Mouse (Mus musculus) embryonic facial prominence, embryonic 13.5 days (tissue): ENCODE measurements around the gene Fgfr2. TPM values are rescaled to one million over a fixed set of nuclear protein-coding genes. Genes with fewer than 3 reads are reported as not detected.
A peak's percentile ranks its signal among the peaks of the same experiment; 100 is the strongest.
"Not testable (repeated sequence)": the region's sequence is repeated elsewhere in the genome, so short reads cannot be mapped to it uniquely, and the experiment has no call there.

Source experiments
- ATAC-seq: fragments of 200-750 bp; cut with Nextera tagmentation; 2 replicates; pipeline ENCODE4 v1.8.0; 2017; ENCODE audit warnings: low read depth; ENCODE audit not compliant: insufficient number of reproducible peaks, insufficient read depth, low FRiP score, low TSS enrichment
- H3K27ac ChIP-seq: fragments of 300-500 bp; sonication (generic); 2 replicates; pipeline ENCODE4 v1.5.1; 2015; ENCODE audit warnings: moderate library complexity, mild to moderate bottlenecking, inconsistent platforms
- H3K27me3 ChIP-seq: fragments of 300-500 bp; sonication (generic); 2 replicates; pipeline ENCODE4 v1.6.1; 2015; ENCODE audit warnings: mild to moderate bottlenecking, inconsistent platforms
- H3K36me3 ChIP-seq: fragments of 300-500 bp; sonication (generic); 2 replicates; pipeline ENCODE4 v1.6.1; 2015; ENCODE audit warnings: mild to moderate bottlenecking, inconsistent platforms
- H3K4me1 ChIP-seq: fragments of 300-500 bp; sonication (generic); 2 replicates; pipeline ENCODE4 v1.6.1; 2015; ENCODE audit warnings: inconsistent platforms
- H3K4me2 ChIP-seq: fragments of 300-500 bp; sonication (generic); 2 replicates; pipeline ENCODE4 v1.6.1; 2015; ENCODE audit warnings: moderate library complexity, mild to moderate bottlenecking, inconsistent platforms
- H3K4me3 ChIP-seq: fragments of 300-500 bp; sonication (generic); 2 replicates; pipeline ENCODE4 v1.5.1; 2015; ENCODE audit warnings: mild to moderate bottlenecking, inconsistent platforms
- H3K9ac ChIP-seq: fragments of 300-500 bp; sonication (generic); 2 replicates; pipeline ENCODE4 v1.6.1; 2015; ENCODE audit warnings: mild to moderate bottlenecking, inconsistent platforms
- H3K9me3 ChIP-seq: fragments of 300-500 bp; sonication (generic); 2 replicates; pipeline ENCODE4 v1.6.1; 2016; ENCODE audit warnings: inconsistent platforms
- WGBS: fragments of 180-500 bp; shearing (Covaris S2); methylation state at CpG from one replicate; pipeline ENCODE4 v1.1.7; 2015; ENCODE audit warnings: mixed read lengths; 5-methylcytosine and 5-hydroxymethylcytosine counted together
- polyA plus RNA-seq: library from polyadenylated mRNA; unstranded; fragments of >200 nt; fragmentation: Nextera tagmentation; extraction: Ambion mirVana; gene quantifications from 2 replicates; pipeline ENCODE4 v1.2.1, GENCODE M21; 2015

Fgfr2 gene
- polyA plus RNA-seq, 1 experiment from 2014 or later = 174 TPM

GRCm38 (mm10) chr7:130520049-130520425 is 2603.1 kb downstream of the Fgfr2 start, which contains the start of gene Ate1:
Ate1 (minus strand) TSS chr7:130520369.
- Histone ChIP-seq H3K9me3 (no peaks in the 10 kb centered on the region), H3K9ac (peak within 1 kb of the TSS; percentile 95), H3K4me2 (peak within 1 kb of the TSS; percentile 83), H3K27ac (peak within 1 kb of the TSS; percentile 95), H3K4me3 (peak within 1 kb of the TSS; percentile 90), H3K36me3 (no peaks in the 10 kb centered on the region; the same call in 1 of the 2 replicates), H3K27me3 (no peaks in the 10 kb centered on the region), H3K4me1 (peaks cover 18% of the 10 kb centered on the region)
- 18% methylated on average over 20 of the region's 20 CpGs for WGBS
- no peak for ATAC-seq

- Histone ChIP-seq H3K9ac (peak overlapping the region; percentile 95), H3K4me3 (peak overlapping the region; percentile 90), H3K27me3 (no peaks in the 10 kb centered on the region), H3K9me3 (no peaks in the 10 kb centered on the region), H3K4me2 (peak overlapping the region; percentile 83), H3K4me1 (peaks cover 18% of the 10 kb centered on the region), H3K36me3 (peaks cover 5% of the 10 kb centered on the region; the same call in 1 of the 2 replicates), H3K27ac (peak overlapping the region; percentile 95)
- under 1% methylated on average over 87 of the region's 90 CpGs for WGBS
- peak; percentile 98 for ATAC-seq
Observed at GRCm38 (mm10) chr7:130519096-130520048, 2603.8 kb downstream of the Fgfr2 start.

- no peak for ATAC-seq
- 34% methylated on average over 26 of the region's 26 CpGs for WGBS
- Histone ChIP-seq H3K9ac (peak overlapping the region; percentile 95), H3K27me3 (no peaks in the 10 kb centered on the region), H3K4me2 (peak overlapping the region; percentile 83), H3K27ac (peak overlapping the region; percentile 95), H3K36me3 (peaks cover 9% of the 10 kb centered on the region; the same call in 1 of the 2 replicates), H3K4me1 (peaks cover 18% of the 10 kb centered on the region), H3K9me3 (no peaks in the 10 kb centered on the region), H3K4me3 (peak overlapping the region; percentile 90)
Observed at GRCm38 (mm10) chr7:130518213-130519095, 2604.7 kb downstream of the Fgfr2 start.

DNA sequence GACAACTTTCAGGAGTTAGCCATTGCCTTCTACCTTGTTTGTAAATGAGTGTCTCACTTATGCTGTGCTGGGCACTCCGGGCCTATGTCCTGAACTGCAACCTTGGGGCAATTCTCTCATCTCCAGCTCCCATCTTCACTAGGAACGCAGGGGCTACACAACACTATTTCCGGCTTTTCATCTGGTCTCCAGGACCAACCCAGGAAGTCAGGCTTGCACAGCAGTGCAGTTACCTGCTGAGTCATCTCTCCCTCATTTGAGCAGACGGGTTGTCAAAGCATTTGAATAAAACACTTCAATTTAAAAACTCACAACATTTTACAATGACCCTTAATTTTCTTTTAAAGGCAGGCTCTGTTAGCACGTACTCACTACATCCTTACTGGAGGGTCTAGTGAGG is 2612.9 kb downstream of the Fgfr2 start:
- Histone ChIP-seq H3K36me3 (peaks cover 62% of the 10 kb centered on the region), H3K27ac (no peak overlapping the region), H3K4me1 (no peaks in the 10 kb centered on the region), H3K4me3 (no peak overlapping the region), H3K4me2 (no peak overlapping the region), H3K9ac (no peak overlapping the region), H3K27me3 (no peaks in the 10 kb centered on the region), H3K9me3 (no peaks in the 10 kb centered on the region)
- 90% methylated on average over 5 of the region's 5 CpGs for WGBS
- no peak for ATAC-seq

GRCm38 (mm10) chr7:130503006-130503405 is 2620.1 kb downstream of the Fgfr2 start:
- Histone ChIP-seq H3K4me3 (no peak overlapping the region), H3K9ac (no peak overlapping the region), H3K4me2 (no peak overlapping the region), H3K27ac (no peak overlapping the region), H3K9me3 (no peaks in the 10 kb centered on the region), H3K4me1 (no peaks in the 10 kb centered on the region), H3K36me3 (peaks cover 52% of the 10 kb centered on the region), H3K27me3 (no peaks in the 10 kb centered on the region)
- ATAC-seq = no peak
- WGBS = 97% methylated on average over 5 of the region's 5 CpGs

GRCm38 (mm10) chr7:130501499-130501898 is 2621.7 kb downstream of the Fgfr2 start:
- H3K27me3 ChIP-seq = no peaks in the 10 kb centered on the region
- H3K36me3 ChIP-seq = peaks cover 39% of the 10 kb centered on the region
- 0 out of 2 replicates have a peak, but pooled peaks cover 4% of the 10 kb centered on the region for H3K4me1 ChIP-seq
- ATAC-seq = no peak
- H3K9ac ChIP-seq = no peak overlapping the region
- whole genome bisulfite sequencing = 45% methylated on average over 1 of the region's 1 CpGs
- no peaks in the 10 kb centered on the region for H3K9me3 ChIP-seq
- no peak overlapping the region for H3K4me3 ChIP-seq
- H3K4me2 ChIP-seq = no peak overlapping the region
- no peak overlapping the region for H3K27ac ChIP-seq

DNA sequence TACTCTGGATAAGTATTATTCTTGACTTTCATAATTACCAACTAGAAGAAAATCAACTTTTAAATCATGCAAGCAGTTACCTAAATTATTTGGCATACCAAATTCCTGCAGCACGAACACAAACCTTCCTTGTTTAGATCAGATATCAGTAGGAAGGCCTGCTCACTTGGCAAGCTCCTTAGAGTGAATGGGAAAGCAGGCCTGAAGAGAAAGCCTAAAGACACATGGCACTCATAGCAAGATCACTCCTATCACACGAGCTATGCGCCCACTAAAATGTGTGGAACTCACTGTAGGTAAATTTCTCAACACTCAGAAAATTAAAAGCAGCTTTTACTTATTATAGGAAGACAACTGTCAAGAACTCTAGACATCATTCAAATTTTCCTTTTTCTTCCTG is 2629.8 kb downstream of the Fgfr2 start:
- WGBS = 51% methylated on average over 3 of the region's 3 CpGs
- H3K27me3 ChIP-seq = no peaks in the 10 kb centered on the region
- 0 out of 2 replicates have a peak, but pooled peaks cover 7% of the 10 kb centered on the region for H3K4me1 ChIP-seq
- no peak overlapping the region for H3K27ac ChIP-seq
- peaks cover 10% of the 10 kb centered on the region for H3K36me3 ChIP-seq
- H3K4me2 ChIP-seq = no peak overlapping the region
- ATAC-seq = no peak
- H3K9me3 ChIP-seq = no peaks in the 10 kb centered on the region
- no peak overlapping the region for H3K9ac ChIP-seq
- H3K4me3 ChIP-seq = no peak overlapping the region

DNA sequence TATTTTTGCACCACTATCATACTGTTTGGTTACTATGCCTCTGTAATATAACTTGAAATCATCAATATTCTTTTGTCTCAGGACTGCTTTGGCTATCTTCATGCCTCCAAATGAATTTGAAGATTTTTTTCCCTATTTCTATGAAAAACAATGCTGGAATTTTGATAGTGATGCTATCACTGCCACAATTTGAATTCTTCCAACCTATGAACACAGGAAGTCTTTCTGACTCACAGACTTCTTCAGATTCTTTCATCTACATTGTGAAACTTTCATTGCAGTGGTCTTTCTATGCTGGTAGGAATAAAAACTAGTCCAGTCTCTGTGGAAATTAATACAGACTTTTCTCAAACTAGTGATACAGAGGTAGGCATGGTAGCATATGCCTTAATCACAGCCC is 2631.1 kb downstream of the Fgfr2 start:
- Histone ChIP-seq H3K4me3 (no peak overlapping the region), H3K4me2 (no peak overlapping the region), H3K36me3 (peaks cover 21% of the 10 kb centered on the region), H3K27ac (no peak overlapping the region), H3K9me3 (0 out of 2 replicates have a peak, but pooled peaks cover 2% of the 10 kb centered on the region), H3K27me3 (no peaks in the 10 kb centered on the region), H3K9ac (no peak overlapping the region), H3K4me1 (0 out of 2 replicates have a peak, but pooled peaks cover 3% of the 10 kb centered on the region)
- ATAC-seq = no peak

- WGBS = 87% methylated on average over 3 of the region's 3 CpGs
- H3K9ac ChIP-seq, H3K27me3 ChIP-seq, H3K4me2 ChIP-seq, H3K4me3 ChIP-seq, H3K36me3 ChIP-seq, ATAC-seq, H3K27ac ChIP-seq, H3K4me1 ChIP-seq, H3K9me3 ChIP-seq: not testable (repeated sequence)
Observed at GRCm38 (mm10) chr7:130479003-130479402, 2644.1 kb downstream of the Fgfr2 start.

GRCm38 (mm10) chr7:130475970-130476369 is 2647.2 kb downstream of the Fgfr2 start:
- Histone ChIP-seq H3K9ac (no peak overlapping the region), H3K27me3 (no peaks in the 10 kb centered on the region), H3K36me3 (0 out of 2 replicates have a peak, but pooled peaks cover 7% of the 10 kb centered on the region), H3K4me1 (0 out of 2 replicates have a peak, but pooled peaks cover 7% of the 10 kb centered on the region), H3K4me2 (no peak overlapping the region), H3K4me3 (no peak overlapping the region), H3K27ac (no peak overlapping the region), H3K9me3 (no peaks in the 10 kb centered on the region)
- WGBS = 25% methylated on average over 2 of the region's 2 CpGs
- no peak for ATAC-seq

DNA sequence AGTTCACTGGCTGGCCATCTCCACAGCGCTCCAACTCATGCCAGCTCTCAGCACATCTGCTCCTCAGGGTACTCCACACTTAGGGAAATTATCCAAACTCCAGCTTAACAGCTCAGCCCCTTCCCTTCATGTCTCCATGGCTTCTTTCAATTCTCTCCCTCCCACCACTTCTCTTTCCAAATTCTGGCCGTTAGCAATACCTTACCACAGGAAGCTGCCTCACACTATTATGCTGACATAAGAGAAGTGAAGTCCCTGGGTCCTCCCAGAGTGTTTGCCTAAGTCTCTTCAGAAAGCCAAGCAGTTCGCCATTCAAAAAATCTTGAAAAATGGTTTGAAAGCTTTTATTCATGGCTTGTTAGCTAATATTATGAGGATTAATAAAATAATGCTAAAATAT is 2649.3 kb downstream of the Fgfr2 start:
- no peaks in the 10 kb centered on the region for H3K27me3 ChIP-seq
- H3K4me3 ChIP-seq = no peak overlapping the region
- H3K9ac ChIP-seq = no peak overlapping the region
- H3K36me3 ChIP-seq = no peaks in the 10 kb centered on the region
- H3K4me2 ChIP-seq = no peak overlapping the region
- 0 out of 2 replicates have a peak, but pooled peaks cover 7% of the 10 kb centered on the region for H3K4me1 ChIP-seq
- 74% methylated on average over 3 of the region's 3 CpGs for WGBS
- no peak for ATAC-seq
- no peaks in the 10 kb centered on the region for H3K9me3 ChIP-seq
- H3K27ac ChIP-seq = no peak overlapping the region
